Mouse (Mus musculus): ENCODE data around the gene Tmem88.

Tmem88 gene

GRCm38 (mm10) chr11:69398059-69398458 lies at the start of gene Tmem88:
Gene Tmem88, minus strand, starts transcription at chr11:69398234.
- in situ Hi-C loops (cut with MseI, MboI) = no loop called here

- in situ Hi-C loops (cut with MseI, MboI) = no loop called here
These were observed 49.3 kb upstream of the Tmem88 start for GRCm38 (mm10) chr11:69447299-69447698.

GRCm38 (mm10) chr11:69443328-69443727 lies 45.3 kb upstream of the Tmem88 start:
- in situ Hi-C loops (cut with MseI, MboI) = no loop called here

- in situ Hi-C loops (cut with MseI, MboI) = no loop called here
These were observed 39.3 kb upstream of the Tmem88 start for GRCm38 (mm10) chr11:69437291-69437690.

GRCm38 (mm10) chr11:69433189-69433588 lies 35.2 kb upstream of the Tmem88 start:
- in situ Hi-C loops (cut with MseI, MboI) = no loop called here

GRCm38 (mm10) chr11:69432640-69432982 lies 34.6 kb upstream of the Tmem88 start:
- in situ Hi-C loops (cut with MseI, MboI) = no loop called here

GRCm38 (mm10) chr11:69431829-69432639 lies 34.0 kb upstream of the Tmem88 start:
- in situ Hi-C loops (cut with MseI, MboI) = no loop called here

GRCm38 (mm10) chr11:69430631-69431030 lies 32.6 kb upstream of the Tmem88 start:
- in situ Hi-C loops (cut with MseI, MboI) = no loop called here

- in situ Hi-C loops (cut with MseI, MboI) = no loop called here
These were observed 31.3 kb upstream of the Tmem88 start for GRCm38 (mm10) chr11:69429313-69429712.

GRCm38 (mm10) chr11:69428751-69429150 lies 30.7 kb upstream of the Tmem88 start:
- in situ Hi-C loops (cut with MseI, MboI) = no loop called here

GRCm38 (mm10) chr11:69426246-69426645 lies 28.2 kb upstream of the Tmem88 start:
- in situ Hi-C loops (cut with MseI, MboI) = no loop called here

GRCm38 (mm10) chr11:69423885-69424284 lies 25.9 kb upstream of the Tmem88 start:
- in situ Hi-C loops (cut with MseI, MboI) = no loop called here

GRCm38 (mm10) chr11:69422842-69423241 lies 24.8 kb upstream of the Tmem88 start:
- in situ Hi-C loops (cut with MseI, MboI) = no loop called here

GRCm38 (mm10) chr11:69421131-69421977 lies 23.3 kb upstream of the Tmem88 start:
- in situ Hi-C loops (cut with MseI, MboI) = no loop called here

- in situ Hi-C loops (cut with MseI, MboI) = no loop called here
These were observed 22.5 kb upstream of the Tmem88 start for GRCm38 (mm10) chr11:69420554-69421000.

GRCm38 (mm10) chr11:69419813-69420553 lies 21.9 kb upstream of the Tmem88 start:
- in situ Hi-C loops (cut with MseI, MboI) = no loop called here

- in situ Hi-C loops (cut with MseI, MboI) = no loop called here
These were observed 21.4 kb upstream of the Tmem88 start for GRCm38 (mm10) chr11:69419443-69419812.

GRCm38 (mm10) chr11:69418481-69419442 lies 20.7 kb upstream of the Tmem88 start:
- in situ Hi-C loops (cut with MseI, MboI) = no loop called here

- in situ Hi-C loops (cut with MseI, MboI) = no loop called here
These were observed 19.7 kb upstream of the Tmem88 start for GRCm38 (mm10) chr11:69417449-69418384.
